Mouse (Mus musculus): Measurements from ENCODE around the gene Slc17a4. TPM values are rescaled to one million over a fixed set of nuclear protein-coding genes. Genes with fewer than 3 reads are reported as not detected.

The Slc17a4 gene
- total RNA-seq, 1 experiment = not detected

GRCm38 (mm10) chr13:23910121-23910520 is 4.7 kb downstream of the Slc17a4 start:
- no peaks in the 10 kb centered on the region for H3K36me3 ChIP-seq (ENCODE audit: control insufficient read depth, insufficient read depth, low read length, poor library complexity, severe bottlenecking)
- no peaks in the 10 kb centered on the region for H3K9me3 ChIP-seq (ENCODE audit: control insufficient read depth, insufficient read depth, low read depth, low read length)
- H3K4me1 ChIP-seq (ENCODE audit: control insufficient read depth in 2 of 2, insufficient read depth in 2 of 2, low read length in 2 of 2, poor library complexity in 1 of 2) = no peaks in the 10 kb centered on the region
- H3K4me3 ChIP-seq (ENCODE audit: insufficient read depth in 1 of 2, low read depth in 1 of 2, low read length in 2 of 2, poor library complexity in 1 of 2, severe bottlenecking in 1 of 2) = no peak overlapping the region
- DNase-seq (ENCODE audit: low read depth, low spot score) = no peak
- TF ChIP-seq CHD2 (IDR thresholded peaks at IDR 0.05; ENCODE audit: low read depth, low read length) (no peak), ZNF384 (IDR thresholded peaks at IDR 0.05; ENCODE audit: low read depth, low read length) (no peak), HCFC1 (IDR thresholded peaks at IDR 0.05; ENCODE audit: borderline replicate concordance, insufficient read depth, low read length) (no peak), ZC3H11A (IDR thresholded peaks at IDR 0.05; ENCODE audit: borderline replicate concordance, low read depth, low read length) (no peak), MAFK (IDR thresholded peaks at IDR 0.05; ENCODE audit: insufficient read depth, low read depth, low read length) (no peak)
- in situ Hi-C loops (cut with MboI; ENCODE audit: low sequenced_read_pairs in 2 of 2, unreplicated experiment in 2 of 2) = no loop called here
- no peak overlapping the region for H3K9ac ChIP-seq (ENCODE audit: insufficient read depth, low read depth, low read length, poor library complexity, severe bottlenecking)
- H3K27ac ChIP-seq (ENCODE audit: insufficient read depth, low read depth, low read length, poor library complexity, severe bottlenecking) = no peak overlapping the region

DNA sequence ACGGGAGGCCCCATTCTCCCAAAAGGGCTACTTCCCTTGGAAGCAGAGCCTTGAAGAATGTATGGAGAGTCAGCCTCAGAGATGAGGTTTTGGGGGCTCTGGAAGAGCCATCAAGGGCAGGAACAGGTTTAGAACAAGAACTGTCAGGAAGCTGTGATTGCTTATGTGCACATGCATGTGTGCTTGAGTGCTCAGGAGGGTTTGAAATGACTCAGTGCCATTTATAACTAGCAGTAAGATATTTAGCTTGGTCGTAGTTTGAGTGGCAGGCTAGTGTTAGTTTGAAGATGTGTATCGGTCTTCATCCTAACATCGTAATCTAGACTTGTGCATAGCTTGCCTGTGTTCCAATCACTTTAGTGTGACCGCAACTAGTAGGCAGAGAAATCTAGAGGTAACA is 7.9 kb downstream of the Slc17a4 start:
- Histone ChIP-seq H3K9me3 (ENCODE audit: control insufficient read depth, insufficient read depth, low read depth, low read length) (no peaks in the 10 kb centered on the region), H3K36me3 (ENCODE audit: control insufficient read depth, insufficient read depth, low read length, poor library complexity, severe bottlenecking) (no peaks in the 10 kb centered on the region), H3K9ac (ENCODE audit: insufficient read depth, low read depth, low read length, poor library complexity, severe bottlenecking) (no peak overlapping the region), H3K4me1 (ENCODE audit: control insufficient read depth in 2 of 2, insufficient read depth in 2 of 2, low read length in 2 of 2, poor library complexity in 1 of 2) (no peaks in the 10 kb centered on the region), H3K4me3 (ENCODE audit: insufficient read depth in 1 of 2, low read depth in 1 of 2, low read length in 2 of 2, poor library complexity in 1 of 2, severe bottlenecking in 1 of 2) (no peak overlapping the region), H3K27ac (ENCODE audit: insufficient read depth, low read depth, low read length, poor library complexity, severe bottlenecking) (no peak overlapping the region)
- TF ChIP-seq MAFK (IDR thresholded peaks at IDR 0.05; ENCODE audit: insufficient read depth, low read depth, low read length) = no peak
- no peak for TF ChIP-seq ZNF384 (IDR thresholded peaks at IDR 0.05; ENCODE audit: low read depth, low read length)
- TF ChIP-seq CHD2 (IDR thresholded peaks at IDR 0.05; ENCODE audit: low read depth, low read length) = no peak
- no peak for TF ChIP-seq ZC3H11A (IDR thresholded peaks at IDR 0.05; ENCODE audit: borderline replicate concordance, low read depth, low read length)
- TF ChIP-seq HCFC1 (IDR thresholded peaks at IDR 0.05; ENCODE audit: borderline replicate concordance, insufficient read depth, low read length) = no peak
- DNase-seq (ENCODE audit: low read depth, low spot score) = no peak
- in situ Hi-C loops (cut with MboI; ENCODE audit: low sequenced_read_pairs in 2 of 2, unreplicated experiment in 2 of 2) = no loop called here

GRCm38 (mm10) chr13:23898242-23898641 is 16.6 kb downstream of the Slc17a4 start:
- Histone ChIP-seq H3K9me3 (ENCODE audit: control insufficient read depth, insufficient read depth, low read depth, low read length) (no peaks in the 10 kb centered on the region), H3K36me3 (ENCODE audit: control insufficient read depth, insufficient read depth, low read length, poor library complexity, severe bottlenecking) (no peaks in the 10 kb centered on the region), H3K27ac (ENCODE audit: insufficient read depth, low read depth, low read length, poor library complexity, severe bottlenecking) (no peak overlapping the region), H3K9ac (ENCODE audit: insufficient read depth, low read depth, low read length, poor library complexity, severe bottlenecking) (no peak overlapping the region), H3K4me3 (ENCODE audit: insufficient read depth in 1 of 2, low read depth in 1 of 2, low read length in 2 of 2, poor library complexity in 1 of 2, severe bottlenecking in 1 of 2) (no peak overlapping the region), H3K4me1 (ENCODE audit: control insufficient read depth in 2 of 2, insufficient read depth in 2 of 2, low read length in 2 of 2, poor library complexity in 1 of 2) (no peaks in the 10 kb centered on the region)
- TF ChIP-seq CHD2 (IDR thresholded peaks at IDR 0.05; ENCODE audit: low read depth, low read length) (no peak), ZC3H11A (IDR thresholded peaks at IDR 0.05; ENCODE audit: borderline replicate concordance, low read depth, low read length) (no peak), ZNF384 (IDR thresholded peaks at IDR 0.05; ENCODE audit: low read depth, low read length) (no peak), MAFK (IDR thresholded peaks at IDR 0.05; ENCODE audit: insufficient read depth, low read depth, low read length) (no peak), HCFC1 (IDR thresholded peaks at IDR 0.05; ENCODE audit: borderline replicate concordance, insufficient read depth, low read length) (no peak)
- in situ Hi-C loops (cut with MboI; ENCODE audit: low sequenced_read_pairs in 2 of 2, unreplicated experiment in 2 of 2) = no loop called here
- DNase-seq (ENCODE audit: low read depth, low spot score) = no peak

DNA sequence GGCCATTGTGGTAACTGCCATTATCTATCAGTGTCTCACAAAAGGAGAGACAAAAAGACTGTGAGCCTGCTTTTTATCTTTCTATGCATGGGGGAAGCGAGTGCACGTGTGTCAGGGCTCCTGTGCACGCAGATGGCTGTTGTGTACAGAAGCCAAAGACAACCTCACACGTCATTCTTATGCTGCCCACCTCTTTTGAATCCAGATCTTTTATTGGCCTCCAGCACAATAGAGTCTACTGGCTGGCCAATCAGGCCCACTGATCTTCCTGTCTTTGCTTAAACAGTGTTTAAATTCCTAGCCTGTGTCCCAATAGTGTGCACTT is 21.6 kb downstream of the Slc17a4 start:
- no peaks in the 10 kb centered on the region for H3K4me1 ChIP-seq (ENCODE audit: control insufficient read depth in 2 of 2, insufficient read depth in 2 of 2, low read length in 2 of 2, poor library complexity in 1 of 2)
- H3K9ac ChIP-seq (ENCODE audit: insufficient read depth, low read depth, low read length, poor library complexity, severe bottlenecking) = no peak overlapping the region
- H3K36me3 ChIP-seq (ENCODE audit: control insufficient read depth, insufficient read depth, low read length, poor library complexity, severe bottlenecking) = no peaks in the 10 kb centered on the region
- in situ Hi-C loops (cut with MboI; ENCODE audit: low sequenced_read_pairs in 2 of 2, unreplicated experiment in 2 of 2) = no loop called here
- no peaks in the 10 kb centered on the region for H3K9me3 ChIP-seq (ENCODE audit: control insufficient read depth, insufficient read depth, low read depth, low read length)
- no peak for DNase-seq (ENCODE audit: low read depth, low spot score)
- H3K4me3 ChIP-seq (ENCODE audit: insufficient read depth in 1 of 2, low read depth in 1 of 2, low read length in 2 of 2, poor library complexity in 1 of 2, severe bottlenecking in 1 of 2) = no peak overlapping the region
- H3K27ac ChIP-seq (ENCODE audit: insufficient read depth, low read depth, low read length, poor library complexity, severe bottlenecking) = no peak overlapping the region
- no peak for TF ChIP-seq ZC3H11A (IDR thresholded peaks at IDR 0.05; ENCODE audit: borderline replicate concordance, low read depth, low read length)
- TF ChIP-seq CHD2 (IDR thresholded peaks at IDR 0.05; ENCODE audit: low read depth, low read length) = no peak
- no peak for TF ChIP-seq MAFK (IDR thresholded peaks at IDR 0.05; ENCODE audit: insufficient read depth, low read depth, low read length)
- no peak for TF ChIP-seq ZNF384 (IDR thresholded peaks at IDR 0.05; ENCODE audit: low read depth, low read length)
- no peak for TF ChIP-seq HCFC1 (IDR thresholded peaks at IDR 0.05; ENCODE audit: borderline replicate concordance, insufficient read depth, low read length)
